Mouse (Mus musculus): ENCODE results near the gene Nek6. TPM values are rescaled to one million over a fixed set of nuclear protein-coding genes. Genes with fewer than 3 reads are reported as not detected.

Gene Nek6
- polyA plus RNA-seq, 2 experiments: 9.7 to 25.2 TPM

DNA sequence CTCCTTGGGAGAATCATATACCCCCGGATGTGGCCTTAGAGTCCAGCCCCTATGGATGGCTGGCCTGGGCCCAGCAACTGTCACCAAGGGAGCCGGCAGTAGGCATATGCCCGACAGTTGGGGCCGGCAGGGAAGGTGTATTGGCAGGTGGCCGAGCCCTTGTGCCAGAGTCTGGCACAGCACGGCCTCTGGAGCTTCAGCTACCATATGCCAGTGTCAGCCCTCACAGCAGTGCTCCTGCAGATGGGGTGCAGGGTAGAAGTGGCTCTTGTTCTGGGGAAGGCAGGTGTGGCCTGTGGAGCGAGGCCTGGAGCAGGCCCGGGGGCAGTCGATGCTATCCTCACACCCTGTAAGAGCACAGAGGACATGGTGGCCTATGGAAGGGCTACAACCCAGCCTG is 28.2 kb downstream of the Nek6 start:
- no peak for ATAC-seq (ENCODE audit: insufficient read depth)
- no peak overlapping the region for H3K4me3 ChIP-seq (ENCODE audit: insufficient read depth in 1 of 2, low read depth in 2 of 2, low read length in 2 of 2)
- no peak for DNase-seq (ENCODE audit: low read depth in 3 of 3, low spot score in 3 of 3)
- H3K9me3 ChIP-seq (ENCODE audit: control insufficient read depth, low read length): no peaks in the 10 kb centered on the region
- H3K27ac ChIP-seq: no peak overlapping the region
- H3K36me3 ChIP-seq (replicated peaks; ENCODE audit: control insufficient read depth, insufficient read depth, low read depth): no peaks in the 10 kb centered on the region
- no peak overlapping the region for H3K4me2 ChIP-seq (ENCODE audit: low read depth)
- 76% methylated on average over 9 of the region's 9 CpGs for WGBS (ENCODE audit: insufficient replicate concordance)
- H3K9ac ChIP-seq (replicated peaks): no peak overlapping the region
- peaks cover 35 to 43% of the 10 kb centered on the region in 2 experiments for H3K4me1 ChIP-seq (replicated peaks; ENCODE audit: control insufficient read depth in 2 of 2, insufficient read depth in 2 of 2, low read length in 1 of 2)
- H3K27me3 ChIP-seq (ENCODE audit: control insufficient read depth, insufficient read depth, low read length): no peaks in the 10 kb centered on the region
- no peak for TF ChIP-seq CTCF (IDR thresholded peaks at IDR 0.05; ENCODE audit: low read depth)
- no peak for TF ChIP-seq EP300 (IDR thresholded peaks at IDR 0.05; ENCODE audit: low read depth)

DNA sequence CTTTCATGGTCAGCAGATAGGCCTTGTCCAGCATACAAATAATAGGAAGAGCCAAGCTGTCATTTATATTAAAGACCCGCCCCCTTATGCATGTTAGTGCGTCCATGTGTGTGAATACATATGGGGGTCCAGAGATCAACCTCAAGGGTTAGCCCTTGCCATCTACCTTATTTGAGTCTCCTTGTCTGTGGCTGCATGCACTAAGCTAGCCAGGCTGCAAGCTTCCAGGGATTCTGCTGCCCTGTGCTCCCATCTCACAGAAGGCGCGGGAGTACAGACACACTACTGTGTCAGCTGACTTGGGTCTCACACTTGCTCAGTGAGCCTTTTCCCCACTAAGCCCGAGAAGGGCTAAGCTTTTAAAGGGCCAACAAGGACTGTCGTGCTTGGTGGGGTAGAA is 29.2 kb downstream of the Nek6 start:
- Histone ChIP-seq H3K27me3 (ENCODE audit: control insufficient read depth, insufficient read depth, low read length) (no peaks in the 10 kb centered on the region), H3K4me1 (replicated peaks; ENCODE audit: control insufficient read depth in 2 of 2, insufficient read depth in 2 of 2, low read length in 1 of 2) (peaks cover 26 to 38% of the 10 kb centered on the region in 2 experiments), H3K9ac (replicated peaks) (no peak overlapping the region), H3K27ac (no peak overlapping the region), H3K9me3 (ENCODE audit: control insufficient read depth, low read length) (no peaks in the 10 kb centered on the region), H3K4me2 (ENCODE audit: low read depth) (no peak overlapping the region), H3K36me3 (replicated peaks; ENCODE audit: control insufficient read depth, insufficient read depth, low read depth) (no peaks in the 10 kb centered on the region), H3K4me3 (ENCODE audit: insufficient read depth in 1 of 2, low read depth in 2 of 2, low read length in 2 of 2) (no peak overlapping the region)
- ATAC-seq (ENCODE audit: insufficient read depth): no peak
- TF ChIP-seq EP300 (IDR thresholded peaks at IDR 0.05; ENCODE audit: low read depth): no peak
- TF ChIP-seq CTCF (IDR thresholded peaks at IDR 0.05; ENCODE audit: low read depth): no peak
- DNase-seq (ENCODE audit: low read depth in 3 of 3, low spot score in 3 of 3): no peak
- WGBS (ENCODE audit: insufficient replicate concordance): 67% methylated on average over 6 of the region's 6 CpGs

DNA sequence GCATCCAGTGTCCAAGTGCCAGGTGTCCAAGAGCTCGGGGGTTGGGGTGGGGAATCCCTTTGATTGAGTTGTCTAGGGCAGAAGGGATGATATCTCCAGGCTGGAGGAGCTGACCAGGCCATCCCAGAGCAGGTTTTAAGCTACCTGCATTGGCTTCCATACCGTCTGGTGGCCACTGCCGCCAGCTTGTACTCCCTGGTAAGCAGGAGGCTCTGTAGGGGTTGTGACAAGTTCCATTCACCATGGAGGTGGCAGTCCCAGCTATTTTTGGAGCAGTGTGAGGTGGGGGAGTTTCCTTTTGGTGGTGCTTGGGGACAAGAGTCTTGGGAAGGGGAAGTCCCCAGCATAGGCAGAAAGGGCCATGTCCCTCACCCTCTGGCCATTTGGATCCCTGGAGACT is 29.7 kb downstream of the Nek6 start:
- Histone ChIP-seq H3K9ac (replicated peaks) (no peak overlapping the region), H3K4me1 (replicated peaks; ENCODE audit: control insufficient read depth in 2 of 2, insufficient read depth in 2 of 2, low read length in 1 of 2) (peaks cover 21 to 38% of the 10 kb centered on the region in 2 experiments), H3K9me3 (ENCODE audit: control insufficient read depth, low read length) (no peaks in the 10 kb centered on the region), H3K27ac (no peak overlapping the region), H3K36me3 (replicated peaks; ENCODE audit: control insufficient read depth, insufficient read depth, low read depth) (no peaks in the 10 kb centered on the region), H3K4me3 (ENCODE audit: insufficient read depth in 1 of 2, low read depth in 2 of 2, low read length in 2 of 2) (no peak overlapping the region), H3K27me3 (ENCODE audit: control insufficient read depth, insufficient read depth, low read length) (no peaks in the 10 kb centered on the region), H3K4me2 (ENCODE audit: low read depth) (no peak overlapping the region)
- no peak for ATAC-seq (ENCODE audit: insufficient read depth)
- WGBS (ENCODE audit: insufficient replicate concordance): 50% methylated on average over 3 of the region's 3 CpGs
- DNase-seq (ENCODE audit: low read depth in 3 of 3, low spot score in 3 of 3): no peak
- TF ChIP-seq EP300 (IDR thresholded peaks at IDR 0.05; ENCODE audit: low read depth) (no peak), CTCF (IDR thresholded peaks at IDR 0.05; ENCODE audit: low read depth) (no peak)

DNA sequence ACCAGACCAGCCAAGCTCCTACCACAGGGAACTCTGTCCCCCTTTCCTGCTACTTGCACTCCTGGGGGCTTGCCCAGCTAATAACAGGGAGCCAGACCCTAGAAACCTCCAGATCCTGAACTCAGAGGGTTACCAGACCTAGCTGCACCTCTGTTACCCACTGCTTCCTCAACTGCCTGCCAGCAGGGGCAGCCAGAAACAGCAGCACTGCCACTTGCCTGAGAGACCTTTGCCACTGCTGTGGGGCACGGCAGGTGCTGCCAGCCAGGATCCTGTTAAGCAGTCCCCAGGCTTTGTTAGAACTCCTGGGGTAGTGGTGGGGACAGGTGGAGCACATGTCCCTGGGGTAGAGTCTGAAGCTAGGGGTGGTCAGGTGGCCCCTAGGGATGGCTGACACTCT is 30.1 kb downstream of the Nek6 start:
- no peak overlapping the region for H3K4me3 ChIP-seq (ENCODE audit: insufficient read depth in 1 of 2, low read depth in 2 of 2, low read length in 2 of 2)
- TF ChIP-seq EP300 (IDR thresholded peaks at IDR 0.05; ENCODE audit: low read depth) (no peak), CTCF (IDR thresholded peaks at IDR 0.05; ENCODE audit: low read depth) (no peak)
- ATAC-seq (ENCODE audit: insufficient read depth): no peak
- 63% methylated on average over 1 of the region's 1 CpGs for WGBS (ENCODE audit: insufficient replicate concordance)
- DNase-seq (ENCODE audit: low read depth in 3 of 3, low spot score in 3 of 3): no peak
- no peak overlapping the region for H3K27ac ChIP-seq
- no peaks in the 10 kb centered on the region for H3K27me3 ChIP-seq (ENCODE audit: control insufficient read depth, insufficient read depth, low read length)
- no peak overlapping the region for H3K4me2 ChIP-seq (ENCODE audit: low read depth)
- no peaks in the 10 kb centered on the region for H3K9me3 ChIP-seq (ENCODE audit: control insufficient read depth, low read length)
- no peak overlapping the region for H3K9ac ChIP-seq (replicated peaks)
- H3K36me3 ChIP-seq (replicated peaks; ENCODE audit: control insufficient read depth, insufficient read depth, low read depth): no peaks in the 10 kb centered on the region
- peaks cover 18 to 35% of the 10 kb centered on the region in 2 experiments for H3K4me1 ChIP-seq (replicated peaks; ENCODE audit: control insufficient read depth in 2 of 2, insufficient read depth in 2 of 2, low read length in 1 of 2)

DNA sequence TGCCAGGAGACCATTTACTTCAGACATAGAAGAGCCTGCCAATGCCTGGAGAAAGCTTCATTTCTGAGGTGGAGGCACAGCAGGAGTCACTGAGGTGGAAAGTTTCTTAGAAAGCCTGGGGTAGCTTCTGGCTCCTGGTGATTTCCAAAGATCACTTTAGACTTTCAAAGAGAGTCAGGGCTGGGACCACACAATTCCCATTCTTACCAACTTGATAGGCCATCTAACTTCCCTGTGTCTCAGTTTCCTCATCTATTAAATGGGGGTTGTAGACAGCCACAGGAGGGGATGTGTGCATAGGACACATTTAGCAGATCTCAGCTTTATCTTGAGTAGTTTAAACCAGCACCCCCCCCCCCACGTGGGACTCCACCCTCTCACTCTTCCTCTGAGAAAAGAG is 30.9 kb downstream of the Nek6 start:
- no peak overlapping the region for H3K27ac ChIP-seq
- no peak for DNase-seq (ENCODE audit: low read depth in 3 of 3, low spot score in 3 of 3)
- TF ChIP-seq EP300 (IDR thresholded peaks at IDR 0.05; ENCODE audit: low read depth) (no peak), CTCF (IDR thresholded peaks at IDR 0.05; ENCODE audit: low read depth) (no peak)
- H3K4me3 ChIP-seq (ENCODE audit: insufficient read depth in 1 of 2, low read depth in 2 of 2, low read length in 2 of 2): no peak overlapping the region
- 15% methylated on average over 1 of the region's 1 CpGs for WGBS (ENCODE audit: insufficient replicate concordance)
- ATAC-seq (ENCODE audit: insufficient read depth): no peak
- H3K4me2 ChIP-seq (ENCODE audit: low read depth): no peak overlapping the region
- no peaks in the 10 kb centered on the region for H3K36me3 ChIP-seq (replicated peaks; ENCODE audit: control insufficient read depth, insufficient read depth, low read depth)
- peaks cover 10 to 27% of the 10 kb centered on the region in 2 experiments for H3K4me1 ChIP-seq (replicated peaks; ENCODE audit: control insufficient read depth in 2 of 2, insufficient read depth in 2 of 2, low read length in 1 of 2)
- H3K9ac ChIP-seq (replicated peaks): no peak overlapping the region
- H3K9me3 ChIP-seq (ENCODE audit: control insufficient read depth, low read length): no peaks in the 10 kb centered on the region
- no peaks in the 10 kb centered on the region for H3K27me3 ChIP-seq (ENCODE audit: control insufficient read depth, insufficient read depth, low read length)

All from liver, embryonic 14.5 days (tissue).